Mouse (Mus musculus) frontal cortex, adult (tissue): ENCODE measurements around the gene Kcnq2.

Source experiments
- ATAC-seq: cut with Nextera tagmentation; 2 replicates; pipeline ENCODE4 v1.9.2; 2017; ENCODE audit warnings: mild to moderate bottlenecking, moderate library complexity, mixed read lengths; ENCODE audit not compliant: low TSS enrichment

Gene Kcnq2

DNA sequence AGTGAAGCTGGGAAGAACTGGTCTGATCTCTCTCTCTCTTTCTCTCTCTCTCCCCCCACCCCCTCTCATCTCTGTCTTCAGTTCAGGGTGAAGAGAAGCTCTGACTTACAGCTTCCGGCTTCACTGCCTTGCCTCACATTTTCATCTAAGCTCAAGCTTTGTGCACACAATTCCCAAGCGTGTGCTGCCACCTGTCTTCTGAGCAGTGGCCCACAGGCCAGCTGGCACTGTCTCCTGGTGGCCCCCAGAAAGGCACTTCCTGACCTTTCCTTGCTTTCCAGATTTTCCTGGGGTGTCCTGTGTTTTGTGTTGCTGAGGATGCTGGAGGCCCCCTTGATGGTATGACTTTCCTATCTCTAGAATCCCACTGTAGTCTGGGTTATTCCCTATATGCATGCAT lies 31.0 kb downstream of the Kcnq2 start:
- ATAC-seq = no peak

DNA sequence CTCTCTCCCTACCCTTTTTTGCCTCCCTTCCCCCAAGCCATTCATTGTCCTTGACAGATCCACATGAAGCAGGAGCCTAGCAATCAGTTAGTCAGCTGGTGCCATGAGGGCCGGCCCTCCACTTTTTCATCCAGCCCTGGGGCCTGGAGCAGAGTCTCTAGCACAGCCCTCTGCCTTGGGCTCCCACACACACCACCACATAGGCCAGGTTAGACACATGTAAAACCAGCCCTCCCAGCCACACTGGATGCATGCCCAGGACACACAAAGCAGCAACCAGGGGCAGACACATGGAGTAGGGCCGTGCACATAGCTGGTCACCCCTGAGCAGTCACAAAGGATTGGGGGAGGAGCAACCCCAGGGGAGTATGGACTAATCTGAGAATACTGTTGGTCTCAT lies 32.9 kb downstream of the Kcnq2 start:
- no peak for ATAC-seq

DNA sequence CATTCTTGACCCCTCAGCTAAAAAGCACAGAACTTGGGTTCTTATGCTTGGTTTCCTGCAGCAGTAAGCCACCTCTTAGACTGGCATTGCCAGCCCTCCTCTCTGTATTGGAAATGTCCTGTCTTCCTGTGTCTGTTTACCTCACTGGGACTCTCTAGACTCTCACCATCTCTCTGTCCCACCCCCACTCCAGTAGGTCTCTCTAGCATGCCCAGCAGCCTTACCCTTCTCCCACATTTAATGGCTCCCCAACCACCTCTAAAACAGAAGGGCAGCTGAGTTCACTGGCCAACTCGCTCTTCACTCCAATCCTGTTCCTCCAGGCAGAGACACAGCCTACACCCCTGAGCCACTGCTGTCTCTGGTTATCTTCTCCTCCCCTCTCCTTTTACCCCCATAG lies 33.5 kb downstream of the Kcnq2 start:
- ATAC-seq = no peak

DNA sequence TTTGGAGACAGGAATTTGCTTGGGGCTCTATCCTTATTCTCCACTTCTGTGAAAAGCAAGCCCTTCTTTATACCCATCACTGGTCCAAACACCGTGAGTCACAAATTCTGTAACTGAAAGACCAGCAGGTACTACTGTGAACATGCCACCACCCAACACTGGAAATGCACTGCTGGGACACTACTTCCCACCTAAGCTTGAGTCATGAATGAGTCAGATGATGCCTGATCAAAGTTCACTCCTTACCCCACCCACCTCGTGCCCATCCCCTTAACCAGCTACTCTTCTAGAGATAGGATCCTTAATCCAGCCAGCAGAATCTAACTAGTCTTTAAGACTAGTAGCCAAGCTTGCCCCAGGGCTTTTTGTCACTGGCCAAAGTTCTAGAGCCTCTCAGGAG lies 35.0 kb downstream of the Kcnq2 start:
- ATAC-seq = peak; percentile 25; the same call in 1 of the 2 replicates

DNA sequence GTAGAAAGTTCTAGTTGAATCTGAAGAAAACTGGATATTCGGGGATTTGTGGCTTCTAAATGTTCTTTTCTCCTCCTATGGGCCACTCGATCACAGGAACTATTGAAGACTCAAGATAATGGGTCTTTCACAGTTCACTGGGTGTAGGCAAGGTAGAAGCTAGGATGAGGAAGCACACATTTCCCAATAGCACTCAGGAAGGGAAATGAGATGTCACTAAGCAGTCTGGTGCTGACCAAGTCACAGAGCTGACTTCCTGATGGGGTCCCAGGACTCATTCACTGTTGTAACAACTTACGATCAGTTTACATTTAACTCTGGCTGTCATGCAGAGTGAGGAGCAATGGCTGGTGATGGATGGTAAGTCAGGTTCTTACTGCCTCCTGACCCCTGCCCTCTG lies 45.0 kb downstream of the Kcnq2 start:
- ATAC-seq = no peak

DNA sequence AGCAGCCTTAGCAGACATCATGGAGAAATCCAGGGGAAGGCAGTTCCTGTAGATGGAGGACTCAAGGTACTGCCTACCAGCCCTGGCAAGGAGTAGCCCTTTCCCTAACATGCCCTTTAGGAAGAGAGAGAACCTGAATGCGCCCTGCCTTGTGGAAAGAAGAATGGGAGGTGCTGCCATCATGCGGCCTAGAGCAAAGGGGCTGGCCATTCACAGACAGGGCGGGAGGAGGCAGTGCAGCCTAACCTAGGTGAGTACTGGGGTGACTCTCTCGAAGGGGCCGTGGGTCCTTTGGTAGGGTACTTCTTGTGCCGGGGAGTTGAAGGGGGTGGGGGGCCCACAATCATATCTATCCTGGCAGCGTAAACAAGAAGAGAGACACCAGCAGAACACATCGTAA lies 50.1 kb downstream of the Kcnq2 start:
- no peak for ATAC-seq

DNA sequence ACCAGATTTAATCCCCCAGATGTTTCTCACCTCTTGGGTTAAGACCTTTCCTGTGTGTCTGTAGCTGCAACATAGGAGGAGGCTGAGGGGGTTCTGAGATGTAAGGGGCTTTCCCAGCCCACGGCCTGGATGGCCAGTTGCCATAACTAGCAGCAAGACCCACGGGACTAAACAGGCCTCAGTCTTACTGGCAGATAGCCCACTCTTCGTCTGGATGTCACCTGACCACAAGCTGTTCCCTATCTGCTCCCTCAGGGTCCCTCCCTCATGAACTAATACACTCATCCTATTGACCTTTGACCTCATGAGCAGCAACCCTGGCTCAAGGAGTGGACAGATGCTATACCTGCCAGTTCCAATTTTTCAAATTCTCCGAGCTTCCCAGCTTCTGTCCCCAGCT lies 51.2 kb downstream of the Kcnq2 start:
- no peak for ATAC-seq

DNA sequence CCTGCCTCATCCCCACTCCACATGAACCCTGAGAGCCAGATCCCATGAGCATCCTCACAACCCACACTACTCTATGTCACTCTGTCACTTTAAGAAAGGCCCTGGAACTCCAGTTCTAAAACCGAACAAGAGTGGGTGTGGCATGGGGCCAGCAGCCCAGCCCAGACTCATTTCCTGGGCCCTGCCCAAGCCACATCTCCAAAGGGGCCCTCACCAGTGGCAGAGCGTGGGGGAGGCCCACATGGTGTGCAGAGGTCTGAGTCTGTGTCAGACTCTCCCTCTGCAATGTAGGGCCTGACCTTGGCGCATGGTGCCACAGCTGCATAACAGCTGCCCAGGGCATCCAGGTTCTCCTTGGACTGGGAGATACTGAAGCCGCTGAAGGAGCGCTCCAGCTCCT lies 54.2 kb downstream of the Kcnq2 start:
- ATAC-seq = peak; percentile 56

DNA sequence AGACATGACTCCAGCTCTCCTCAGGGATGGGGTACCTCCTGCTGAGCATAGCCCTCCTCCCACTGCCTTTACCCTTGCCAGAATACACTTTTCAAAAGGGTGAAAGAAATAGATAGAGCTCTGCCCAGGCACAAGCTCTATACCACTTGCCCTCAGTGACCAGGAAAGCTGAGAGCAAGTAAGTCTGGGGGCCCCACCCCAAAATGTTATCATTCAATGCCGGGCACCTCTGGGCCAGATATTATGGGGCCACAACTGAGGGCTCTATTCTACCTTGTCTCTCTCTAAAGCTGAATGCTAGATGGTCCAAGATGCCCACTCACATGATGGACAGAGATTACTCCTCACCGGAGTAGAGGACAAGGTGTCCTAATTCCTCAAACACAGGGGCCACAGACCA lies 55.6 kb downstream of the Kcnq2 start:
- no peak for ATAC-seq

DNA sequence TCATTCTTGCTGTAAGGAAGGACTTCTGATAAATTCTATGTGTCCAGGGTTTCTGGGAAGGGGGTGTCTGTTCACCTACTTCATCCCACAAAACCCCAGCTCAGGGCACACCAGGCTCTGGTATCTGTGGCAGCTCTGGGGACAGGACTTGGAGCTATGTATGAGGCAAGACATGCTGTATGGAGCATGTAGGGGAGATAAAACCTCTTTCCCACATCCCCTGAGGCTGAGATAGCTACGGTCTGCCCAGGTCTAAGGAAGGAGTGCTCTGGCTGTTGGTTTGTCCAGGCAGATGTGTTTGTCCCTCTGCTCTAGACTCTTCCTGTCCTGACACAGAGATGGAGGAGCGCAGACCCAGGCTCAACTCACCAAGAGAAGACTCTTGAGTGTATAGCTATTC lies 56.2 kb downstream of the Kcnq2 start:
- no peak for ATAC-seq

DNA sequence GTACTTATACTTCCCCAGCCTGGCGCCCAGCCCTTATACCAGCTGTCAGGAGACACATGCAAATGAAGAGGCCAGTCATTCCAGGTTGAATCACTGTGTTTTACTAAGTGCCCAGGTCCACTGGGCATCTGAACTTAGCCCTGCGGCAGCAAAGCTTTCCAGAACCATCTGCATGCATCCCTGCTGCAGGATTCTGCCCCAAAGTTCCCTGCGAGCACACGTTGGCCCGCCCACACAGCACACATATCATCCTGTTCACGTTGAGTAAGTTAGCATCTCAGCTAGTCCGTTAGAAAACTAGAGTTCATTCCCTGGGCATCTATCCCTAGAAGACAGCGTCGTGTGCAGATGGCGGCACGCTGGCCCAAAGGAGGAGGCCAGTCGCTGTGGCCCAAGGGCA lies 59.6 kb downstream of the Kcnq2 start:
- ATAC-seq = no peak

DNA sequence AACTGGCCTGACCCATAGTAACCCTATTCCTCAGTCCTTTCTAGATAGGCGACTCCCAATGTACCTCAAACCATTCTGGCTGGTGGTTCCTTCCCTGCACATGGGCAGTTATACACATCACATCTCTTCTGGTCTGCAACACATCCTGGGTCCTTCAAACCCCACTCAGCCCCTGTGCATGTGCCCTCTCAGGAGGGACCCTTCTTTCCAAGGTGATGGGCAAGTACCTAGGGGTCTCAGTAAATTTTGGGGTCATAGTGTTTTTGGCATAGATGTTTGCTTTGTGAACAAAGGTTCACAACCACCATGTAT lies 62.7 kb downstream of the Kcnq2 start:
- no peak for ATAC-seq

DNA sequence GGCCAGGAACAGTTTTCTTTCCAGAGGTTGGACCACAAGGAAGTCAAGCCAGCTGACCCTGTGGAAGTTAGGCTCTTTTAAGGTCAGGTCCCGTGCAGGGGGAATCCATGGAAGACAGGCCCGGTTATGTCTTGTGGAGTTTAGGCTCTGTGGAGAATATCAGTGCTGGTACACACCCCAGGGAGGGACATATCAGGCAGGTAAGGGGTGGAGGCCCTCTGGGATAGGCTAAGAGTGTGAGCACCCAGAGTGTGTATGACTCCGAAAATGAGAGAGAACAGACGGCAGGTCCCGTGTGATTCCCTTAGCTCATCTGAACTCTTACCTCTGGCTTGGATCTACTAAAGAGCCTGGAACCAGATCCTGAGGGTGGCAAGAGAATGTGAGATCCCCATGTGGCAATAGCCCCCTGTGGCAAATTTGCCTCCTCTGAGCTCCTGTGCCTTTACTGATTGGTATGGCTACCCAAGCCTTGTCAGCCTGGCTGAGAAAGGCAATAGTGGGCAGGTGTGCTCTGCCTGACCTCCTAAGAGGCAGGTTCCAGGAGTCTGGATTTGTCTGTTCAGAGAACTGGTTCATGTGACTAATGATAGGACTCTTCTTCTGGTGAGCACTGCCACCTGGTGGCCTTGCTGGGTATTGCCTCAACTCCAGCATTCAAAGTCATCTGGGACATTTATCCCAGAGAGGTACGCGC lies 63.2 kb downstream of the Kcnq2 start:
- peak; percentile 24; the same call in 1 of the 2 replicates for ATAC-seq

DNA sequence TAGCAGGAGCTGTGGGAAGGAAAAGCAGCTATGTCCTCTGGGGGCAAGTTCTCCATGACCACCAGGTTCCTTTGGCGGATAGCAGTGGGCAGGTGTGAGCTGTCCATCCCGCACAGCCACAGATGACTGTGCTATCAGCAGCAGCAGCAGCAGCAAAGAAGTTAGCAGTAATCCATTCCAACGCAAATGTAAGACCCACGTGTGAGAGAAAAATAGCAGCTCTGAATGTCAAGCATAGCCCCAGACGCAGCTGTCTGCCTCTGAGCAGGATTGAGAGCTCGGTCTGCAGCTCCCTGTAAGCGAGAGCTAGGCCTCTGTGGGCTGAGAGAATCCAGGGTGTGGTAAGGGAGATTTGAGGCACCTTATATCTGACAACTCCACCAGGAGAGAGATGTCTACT lies 65.0 kb downstream of the Kcnq2 start:
- ATAC-seq = peak; percentile 78

DNA sequence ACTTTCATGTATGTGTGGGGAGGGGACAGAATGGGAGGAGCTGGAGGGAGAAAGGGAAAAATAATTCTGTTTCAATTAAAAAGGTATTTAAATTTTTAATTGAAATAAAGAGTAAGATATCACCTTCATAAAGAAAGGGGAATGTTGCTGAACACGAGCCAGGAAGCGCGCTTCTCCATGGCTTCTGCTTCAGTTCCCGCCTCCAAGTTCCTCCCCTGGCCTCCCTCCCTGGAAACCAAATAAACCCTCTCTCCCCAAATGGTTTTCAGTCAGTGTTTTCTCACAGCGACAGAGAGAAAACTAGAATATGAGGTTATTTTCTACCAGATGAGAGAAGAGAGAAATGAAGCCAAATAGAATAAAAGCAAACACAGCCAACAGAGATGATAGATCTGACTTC lies 66.6 kb downstream of the Kcnq2 start:
- ATAC-seq = no peak

DNA sequence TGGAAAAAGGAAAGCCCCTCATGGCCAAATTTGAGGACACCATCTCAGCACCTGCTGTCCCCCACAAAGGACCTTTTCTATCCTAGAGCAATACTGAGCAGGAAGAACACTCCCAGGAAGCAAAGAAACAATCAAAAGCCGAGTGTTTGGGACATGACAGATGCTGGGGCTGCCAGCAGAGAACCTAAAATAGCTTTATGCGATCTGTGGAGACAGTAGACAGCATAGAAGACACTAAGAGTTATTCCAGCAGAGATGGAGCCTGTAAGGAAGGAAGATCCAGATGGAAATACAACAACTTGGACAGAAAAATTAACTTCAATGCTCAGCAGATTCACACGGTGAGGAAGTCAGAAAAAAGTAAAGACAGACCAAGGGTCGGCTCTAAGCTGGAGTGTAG lies 69.3 kb downstream of the Kcnq2 start:
- peak; percentile 54 for ATAC-seq

DNA sequence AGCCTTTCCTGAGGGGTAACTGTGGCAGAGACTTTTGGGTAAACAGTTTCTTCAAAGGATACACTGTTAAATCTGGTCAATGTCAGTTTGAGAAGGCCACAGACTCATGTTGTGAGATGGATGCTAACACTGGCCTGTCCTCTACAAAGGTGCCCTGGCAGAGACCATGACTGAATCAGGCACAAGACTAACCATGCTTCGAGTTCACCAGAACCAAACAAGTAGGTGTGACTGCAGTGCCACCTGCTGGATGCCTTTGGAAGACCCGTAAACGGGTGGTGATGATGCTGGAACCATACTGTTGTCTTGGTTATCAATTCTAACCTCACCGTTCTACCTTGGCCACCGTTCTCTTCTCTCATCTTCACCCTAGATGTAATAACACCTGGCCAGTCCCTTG lies 75.0 kb downstream of the Kcnq2 start:
- peak; percentile 76; the same call in 1 of the 2 replicates for ATAC-seq

DNA sequence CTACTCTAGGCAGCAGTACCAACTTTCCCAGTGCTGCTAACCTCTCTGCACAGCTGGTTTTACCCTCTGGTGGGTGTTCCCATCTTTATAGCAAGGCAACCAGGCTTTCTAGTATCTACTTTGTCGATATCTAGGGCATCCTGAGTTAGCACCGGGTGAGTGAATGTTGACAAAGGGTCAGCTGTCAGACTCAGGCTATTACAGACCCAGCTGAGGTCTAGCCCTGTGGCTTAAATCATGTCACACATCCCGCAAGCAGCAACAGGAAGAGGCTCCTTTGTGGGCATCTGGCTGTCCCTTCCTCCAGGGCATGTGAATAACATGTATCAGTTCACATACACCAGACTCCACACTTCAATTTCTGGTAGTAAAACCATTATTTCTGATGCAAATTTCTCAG lies 76.9 kb downstream of the Kcnq2 start:
- ATAC-seq = no peak

DNA sequence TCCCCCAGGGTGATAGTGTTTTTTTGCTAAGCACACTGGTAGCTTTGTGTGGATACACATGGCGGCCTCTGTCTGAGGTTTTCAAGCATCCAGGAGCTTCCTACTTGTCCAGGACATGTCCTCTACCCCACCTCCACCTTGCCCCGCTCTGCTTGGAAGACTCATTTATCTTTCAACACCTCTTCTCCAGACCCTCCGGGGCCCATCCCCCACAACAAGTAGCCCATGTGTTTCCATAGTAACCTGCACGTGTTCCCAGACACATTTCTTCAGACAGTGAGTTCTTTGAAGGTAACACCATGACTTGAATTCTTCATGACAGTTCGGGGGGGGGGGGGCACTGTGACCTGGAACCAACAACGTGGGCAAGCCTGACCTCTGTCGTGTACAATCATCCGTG lies 77.8 kb downstream of the Kcnq2 start:
- ATAC-seq = no peak

DNA sequence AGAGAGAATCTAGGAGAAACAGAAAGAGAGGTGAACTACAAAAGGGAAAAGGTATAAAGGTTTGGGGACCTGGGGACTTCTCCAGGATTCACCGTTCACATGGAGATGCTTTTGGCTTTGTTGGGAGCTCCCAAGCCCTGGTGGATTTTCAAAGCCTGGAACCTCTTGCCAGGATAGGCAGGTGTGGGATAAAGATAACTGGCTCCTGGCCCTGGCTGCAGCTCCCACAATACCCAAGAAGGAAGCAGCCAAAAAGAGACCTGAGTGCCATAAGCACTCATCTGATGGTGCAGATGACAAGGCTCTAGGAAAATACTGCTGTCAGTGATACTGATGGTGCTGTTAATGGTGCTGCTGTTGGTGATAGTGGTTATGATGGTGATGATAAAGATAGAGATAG lies 82.9 kb downstream of the Kcnq2 start:
- ATAC-seq = no peak

DNA sequence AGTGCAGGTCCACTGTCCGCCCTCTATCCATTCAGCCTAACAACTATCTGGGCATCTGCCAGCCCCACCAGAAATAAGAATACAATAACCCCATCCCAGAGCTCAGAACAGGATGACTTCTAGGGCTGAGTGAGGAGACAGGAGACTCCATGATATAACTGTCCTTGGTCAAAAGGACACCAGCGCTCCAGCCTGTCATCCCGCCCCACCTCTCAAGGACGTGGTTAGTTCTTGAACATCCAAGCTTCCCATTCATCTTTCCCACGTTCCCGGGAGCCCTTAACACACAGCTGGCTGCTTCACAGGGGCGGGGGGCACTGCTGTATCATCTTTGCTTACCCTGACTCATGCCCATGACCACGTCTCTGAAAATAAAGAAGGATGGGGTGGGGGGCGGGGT lies 86.1 kb downstream of the Kcnq2 start:
- ATAC-seq = no peak

DNA sequence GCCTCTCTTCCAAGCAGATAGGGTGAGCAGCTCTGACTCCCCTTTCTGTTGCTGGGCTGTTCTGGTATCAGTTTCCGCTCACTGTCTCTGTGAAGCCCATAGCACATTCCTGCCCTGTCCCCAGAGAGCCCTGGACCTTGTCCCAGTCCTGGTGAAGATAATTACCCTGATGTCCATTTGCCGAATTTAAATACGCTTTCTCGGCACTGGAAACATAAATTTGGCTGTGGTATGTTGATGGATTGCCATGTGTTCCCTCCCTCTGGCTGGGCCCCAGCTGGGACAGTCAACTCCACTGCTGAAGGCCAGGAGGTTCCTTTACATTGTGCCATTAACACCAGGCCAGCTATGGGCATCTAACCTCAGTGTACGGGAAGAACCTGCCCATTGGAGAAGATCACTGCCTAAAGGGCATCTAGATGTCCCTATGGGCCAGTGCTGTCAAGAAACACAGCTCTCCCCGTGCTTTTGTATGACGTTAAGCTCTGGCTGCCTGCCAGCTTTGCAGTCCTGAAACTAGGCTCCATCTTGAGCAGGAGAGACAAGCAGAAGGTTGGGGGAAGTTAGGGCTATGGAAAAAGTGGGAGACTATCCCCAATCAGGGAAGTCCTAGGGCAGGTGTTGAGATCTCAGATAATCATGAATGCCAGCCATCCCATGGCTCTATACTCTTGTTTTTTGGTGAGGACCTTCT lies 86.7 kb downstream of the Kcnq2 start:
- ATAC-seq = no peak

DNA sequence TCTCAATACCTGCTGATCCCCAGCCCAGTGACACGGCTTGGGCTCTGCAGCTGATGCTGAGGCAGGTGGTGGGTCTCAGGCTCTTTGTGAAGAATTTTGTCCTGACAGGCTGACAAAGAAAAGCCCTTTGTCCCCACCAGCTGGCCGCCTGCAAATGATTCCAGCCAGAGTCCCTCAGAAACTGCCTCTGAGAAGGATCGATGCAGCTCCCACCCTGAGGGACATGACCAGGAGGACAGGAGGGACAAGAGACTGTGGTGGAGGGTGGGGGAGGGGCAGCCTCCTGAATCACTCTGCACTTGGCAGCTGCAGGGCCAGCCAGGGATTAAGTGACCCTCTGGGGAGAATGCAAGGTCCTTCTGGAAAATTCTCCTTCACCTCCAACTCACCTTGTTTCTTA lies 91.1 kb downstream of the Kcnq2 start:
- no peak for ATAC-seq

DNA sequence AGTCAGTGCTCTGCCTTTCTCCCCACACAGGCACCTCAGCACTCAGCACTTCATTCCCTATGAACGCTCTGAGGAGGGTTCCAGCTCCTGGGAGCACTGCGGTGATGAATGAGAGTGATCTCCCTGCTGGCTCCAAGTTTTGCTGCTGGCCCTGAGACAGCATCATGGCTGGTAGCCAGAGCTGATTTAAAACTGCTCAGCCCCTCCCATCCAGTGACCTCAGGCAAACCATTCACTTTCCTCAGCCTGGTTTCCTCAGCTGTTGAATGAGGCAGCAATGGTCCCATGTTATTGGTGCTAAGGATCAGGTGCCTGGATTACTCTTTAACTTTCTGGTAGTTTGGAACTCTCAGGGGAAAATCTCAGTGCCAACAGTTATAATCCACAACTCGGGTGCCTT lies 91.7 kb downstream of the Kcnq2 start, which contains the start of gene Chrna4:
Gene Chrna4, minus strand, starts transcription at position 110 of the 400 bp plus-strand sequence.
- ATAC-seq = no peak
